Mouse (Mus musculus) kidney, embryonic 16.5 days (tissue): ENCODE measurements around the gene Hdac7. TPM values are rescaled to one million over a fixed set of nuclear protein-coding genes. Genes with fewer than 3 reads are reported as not detected.

Source experiments
- ATAC-seq: fragments of 200-750 bp; cut with Nextera tagmentation; 2 replicates; pipeline ENCODE4 v1.8.0; 2017; ENCODE audit warnings: moderate TSS enrichment; ENCODE audit not compliant: low FRiP score, low TSS enrichment
- H3K27ac ChIP-seq: fragments of 300-500 bp; sonication (generic); 2 replicates; pipeline ENCODE4 v1.5.1; 2014; ENCODE audit warnings: low read length
- H3K27me3 ChIP-seq: fragments of 300-500 bp; sonication (generic); 2 replicates; pipeline ENCODE4 v1.6.1; 2014; ENCODE audit warnings: low read length, control low read depth, mixed read lengths; ENCODE audit not compliant: insufficient read depth
- H3K36me3 ChIP-seq: fragments of 300-500 bp; sonication (generic); 2 replicates; pipeline ENCODE4 v1.6.1; 2014; ENCODE audit warnings: low read length, control low read depth, mixed read lengths; ENCODE audit not compliant: insufficient read depth
- H3K4me1 ChIP-seq: fragments of 300-500 bp; sonication (generic); 2 replicates; pipeline ENCODE4 v1.6.1; 2014; ENCODE audit warnings: low read length, control low read depth, mixed read lengths; ENCODE audit not compliant: insufficient read depth
- H3K4me2 ChIP-seq: fragments of 300-500 bp; sonication (generic); replicated peaks from 2 replicates; pipeline ENCODE4 v1.6.1; 2014; ENCODE audit warnings: low read depth, low read length
- H3K4me3 ChIP-seq: fragments of 300-500 bp; sonication (generic); 2 replicates; pipeline ENCODE4 v1.5.1; 2014; ENCODE audit warnings: mild to moderate bottlenecking, low read length
- H3K9ac ChIP-seq: fragments of 300-500 bp; sonication (generic); replicated peaks from 2 replicates; pipeline ENCODE4 v1.6.1; 2014; ENCODE audit warnings: low read length
- H3K9me3 ChIP-seq: fragments of 300-500 bp; sonication (generic); 2 replicates; pipeline ENCODE4 v1.6.1; 2016; ENCODE audit warnings: low read length, control low read depth
- WGBS: fragments of 180-500 bp; shearing (Covaris S2); extraction: QIAGEN DNeasy Blood & Tissue Kit; methylation state at CpG from one replicate; pipeline ENCODE4 v1.1.7; 2014; 5-methylcytosine and 5-hydroxymethylcytosine counted together
- polyA plus RNA-seq: library from polyadenylated mRNA; unstranded; fragments of >200 nt; fragmentation: Nextera tagmentation; extraction: Ambion mirVana; gene quantifications from 2 replicates; pipeline ENCODE4 v1.2.1, GENCODE M21; 2015

The Hdac7 gene
- polyA plus RNA-seq, 1 experiment from 2014 or later = 37.3 TPM

DNA sequence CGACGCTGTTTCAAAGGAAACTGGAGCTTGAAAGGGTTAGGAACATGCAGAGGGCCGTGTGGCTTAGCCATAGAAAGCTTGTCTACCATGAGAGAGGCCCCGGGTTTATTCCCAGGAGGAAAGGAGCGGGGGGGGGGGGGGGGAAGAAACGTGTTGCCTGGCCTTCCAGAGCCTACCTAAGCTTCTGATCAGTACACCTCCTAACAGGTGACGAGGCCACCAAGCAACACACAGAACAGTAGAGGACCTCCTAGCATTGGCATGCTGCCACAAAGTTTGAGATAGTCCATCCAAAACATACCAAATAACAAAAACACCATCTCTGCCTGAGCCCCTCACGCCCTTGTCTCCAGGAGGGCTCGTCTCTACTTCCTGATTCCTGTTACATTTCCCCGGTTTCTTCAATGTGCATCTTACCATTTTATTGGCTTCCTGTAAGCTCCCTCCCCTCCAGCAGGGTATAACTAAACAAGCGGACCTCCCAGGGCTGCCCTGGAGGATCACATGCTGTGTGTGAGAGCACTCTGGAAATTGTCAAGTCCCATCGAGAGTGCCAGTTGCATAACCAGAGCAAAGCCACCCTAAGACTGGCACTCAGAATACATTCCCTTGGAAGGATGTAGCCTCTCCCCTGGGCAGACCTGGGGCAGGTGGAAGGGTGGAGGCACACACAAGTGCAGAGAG, 21.6 kb downstream of the Hdac7 start:
- H3K9me3 ChIP-seq = no peaks in the 10 kb centered on the region
- ATAC-seq = no peak
- peak overlapping the region; percentile 18; the same call in 1 of the 2 replicates for H3K4me2 ChIP-seq
- WGBS = 32% methylated on average over 12 of the region's 12 CpGs
- peak overlapping the region; percentile 20; the same call in 1 of the 2 replicates for H3K9ac ChIP-seq
- H3K4me3 ChIP-seq = no peak overlapping the region
- peak overlapping the region; percentile 86 for H3K27ac ChIP-seq
- H3K4me1 ChIP-seq = peaks cover 73% of the 10 kb centered on the region
- no peaks in the 10 kb centered on the region for H3K27me3 ChIP-seq
- peaks cover 3% of the 10 kb centered on the region for H3K36me3 ChIP-seq

DNA sequence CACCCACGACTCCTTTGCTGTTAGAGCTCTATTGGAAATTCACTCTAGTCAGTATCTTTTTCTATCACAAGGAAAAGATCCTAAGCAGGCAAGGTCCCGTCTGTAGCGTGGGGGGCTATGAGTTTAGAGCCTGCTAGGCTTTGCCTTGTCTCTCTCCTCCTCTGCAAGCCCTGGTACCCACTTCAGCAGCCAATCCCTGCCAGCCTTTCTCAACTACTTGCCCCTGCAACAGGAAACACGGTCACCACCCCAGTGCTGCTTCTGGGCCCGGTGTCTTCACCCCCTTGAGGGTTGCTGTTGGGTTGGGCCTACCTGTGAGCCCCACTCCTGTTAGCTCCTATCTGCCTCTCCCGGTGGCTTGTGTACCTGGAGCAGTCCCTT, 22.3 kb downstream of the Hdac7 start:
- Histone ChIP-seq H3K27me3 (no peaks in the 10 kb centered on the region), H3K9me3 (no peaks in the 10 kb centered on the region), H3K27ac (peak overlapping the region; percentile 86), H3K4me1 (peaks cover 68% of the 10 kb centered on the region), H3K36me3 (peaks cover 3% of the 10 kb centered on the region), H3K4me2 (no peak overlapping the region), H3K4me3 (no peak overlapping the region), H3K9ac (0 out of 2 replicates have a peak overlapping the region, but pooled peaks have one; percentile 14)
- 61% methylated on average over 6 of the region's 6 CpGs for WGBS
- ATAC-seq = no peak

DNA sequence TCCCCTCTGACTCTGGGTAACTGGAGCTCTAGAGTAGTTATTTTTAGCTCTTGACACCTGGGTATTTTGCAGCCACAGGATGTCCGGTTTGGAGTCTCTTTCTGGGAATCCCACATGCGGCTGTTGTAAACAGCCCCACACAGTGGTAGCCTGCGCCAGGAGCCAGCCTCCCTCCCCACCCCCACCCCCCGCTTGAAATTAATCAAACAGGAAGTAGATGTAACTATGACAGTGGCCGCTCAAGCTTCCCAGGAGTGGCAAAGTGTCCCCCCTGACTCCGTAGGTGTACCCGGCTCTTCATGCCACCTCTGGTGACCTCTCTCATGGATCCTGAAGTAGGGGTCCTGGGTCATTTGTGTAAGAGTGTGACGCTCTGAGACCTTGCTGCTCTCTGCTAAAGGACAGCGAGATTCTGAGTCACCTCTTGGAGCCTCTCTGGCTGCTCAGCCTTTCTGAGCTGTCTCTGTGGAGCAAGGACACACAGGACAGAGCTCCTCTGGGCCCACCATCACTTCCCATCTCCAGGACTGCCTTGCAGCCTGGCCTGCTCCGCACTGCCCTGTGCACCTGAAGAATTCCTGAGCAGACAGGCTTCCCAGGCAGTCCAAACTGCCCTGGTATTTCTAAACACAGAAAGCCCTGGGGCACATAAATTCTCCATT, 22.9 kb downstream of the Hdac7 start:
- peak overlapping the region; percentile 34 for H3K9ac ChIP-seq
- peaks cover 3% of the 10 kb centered on the region for H3K36me3 ChIP-seq
- H3K27ac ChIP-seq = peak overlapping the region; percentile 86
- H3K4me1 ChIP-seq = peaks cover 64% of the 10 kb centered on the region
- WGBS = 21% methylated on average over 10 of the region's 10 CpGs
- no peaks in the 10 kb centered on the region for H3K27me3 ChIP-seq
- H3K4me2 ChIP-seq = peak overlapping the region; percentile 27
- no peak overlapping the region for H3K4me3 ChIP-seq
- no peaks in the 10 kb centered on the region for H3K9me3 ChIP-seq
- ATAC-seq = peak; percentile 40; the same call in 1 of the 2 replicates

DNA sequence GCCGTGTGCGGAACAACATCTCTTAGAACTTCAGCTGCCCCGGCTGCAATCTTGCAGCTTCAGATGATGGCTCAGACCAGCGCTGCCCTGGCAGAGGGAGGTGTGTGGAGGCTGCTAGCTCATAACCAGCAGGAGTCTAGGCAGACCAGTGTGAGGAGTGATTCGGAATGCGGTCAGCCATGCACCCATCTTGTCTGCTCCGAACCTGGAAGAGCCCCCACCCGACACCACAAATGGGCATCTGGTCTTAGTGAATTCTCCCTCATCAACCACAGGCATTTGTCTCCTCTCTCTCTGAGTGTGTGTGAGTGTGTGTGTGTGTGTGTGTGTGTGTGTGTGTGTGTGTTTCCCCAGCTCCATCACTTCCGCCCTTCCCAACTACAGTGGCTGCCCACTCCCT, 24.4 kb downstream of the Hdac7 start:
- peaks cover 7% of the 10 kb centered on the region for H3K36me3 ChIP-seq
- ATAC-seq = no peak
- H3K27me3 ChIP-seq = no peaks in the 10 kb centered on the region
- peaks cover 53% of the 10 kb centered on the region for H3K4me1 ChIP-seq
- H3K9ac ChIP-seq = no peak overlapping the region
- no peak overlapping the region for H3K27ac ChIP-seq
- H3K4me3 ChIP-seq = no peak overlapping the region
- no peak overlapping the region for H3K4me2 ChIP-seq
- H3K9me3 ChIP-seq = no peaks in the 10 kb centered on the region
- WGBS = 75% methylated on average over 9 of the region's 9 CpGs

DNA sequence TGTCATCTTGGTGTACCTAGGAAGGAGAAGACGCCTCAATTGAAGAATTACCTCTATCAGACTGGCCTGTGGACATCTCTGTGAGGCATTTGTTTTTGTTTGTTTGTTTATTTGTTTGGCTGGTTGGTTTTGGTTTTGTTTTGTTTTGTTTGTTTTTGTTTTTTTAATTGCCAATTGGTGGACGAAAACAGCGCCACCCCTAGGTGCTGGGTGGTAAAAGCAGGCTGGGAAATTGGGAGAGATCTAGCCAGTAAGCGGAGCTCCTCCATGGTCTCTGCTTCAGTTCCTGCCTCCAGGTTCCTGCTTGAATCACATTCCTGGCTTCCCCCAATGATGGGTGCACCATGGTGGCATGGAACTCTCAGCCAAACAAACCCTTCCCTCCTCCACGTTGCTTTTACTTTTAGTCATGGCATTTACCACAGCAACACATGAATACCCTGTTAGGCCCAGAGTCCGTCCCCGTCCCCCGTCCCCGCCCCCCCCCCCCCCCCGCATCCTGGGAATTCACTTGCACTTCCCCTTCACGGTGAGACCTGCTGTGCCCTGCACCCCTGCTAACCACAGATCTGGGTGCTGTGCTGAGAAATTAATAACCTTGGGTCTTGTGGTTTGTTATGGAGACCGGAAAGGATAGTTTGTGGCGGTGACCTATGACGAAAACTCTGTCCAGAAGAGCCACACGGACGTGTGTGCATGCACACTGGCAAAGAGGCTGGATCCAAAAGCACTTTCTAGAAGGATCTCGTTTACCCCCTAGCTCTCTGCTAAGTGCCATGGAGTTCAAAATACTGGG, 27.9 kb downstream of the Hdac7 start:
- ATAC-seq = no peak
- peaks cover 7% of the 10 kb centered on the region for H3K36me3 ChIP-seq
- H3K27ac ChIP-seq = no peak overlapping the region
- no peaks in the 10 kb centered on the region for H3K27me3 ChIP-seq
- H3K4me3 ChIP-seq = no peak overlapping the region
- no peaks in the 10 kb centered on the region for H3K9me3 ChIP-seq
- no peak overlapping the region for H3K4me2 ChIP-seq
- peaks cover 49% of the 10 kb centered on the region for H3K4me1 ChIP-seq
- 88% methylated on average over 16 of the region's 17 CpGs for WGBS
- no peak overlapping the region for H3K9ac ChIP-seq

DNA sequence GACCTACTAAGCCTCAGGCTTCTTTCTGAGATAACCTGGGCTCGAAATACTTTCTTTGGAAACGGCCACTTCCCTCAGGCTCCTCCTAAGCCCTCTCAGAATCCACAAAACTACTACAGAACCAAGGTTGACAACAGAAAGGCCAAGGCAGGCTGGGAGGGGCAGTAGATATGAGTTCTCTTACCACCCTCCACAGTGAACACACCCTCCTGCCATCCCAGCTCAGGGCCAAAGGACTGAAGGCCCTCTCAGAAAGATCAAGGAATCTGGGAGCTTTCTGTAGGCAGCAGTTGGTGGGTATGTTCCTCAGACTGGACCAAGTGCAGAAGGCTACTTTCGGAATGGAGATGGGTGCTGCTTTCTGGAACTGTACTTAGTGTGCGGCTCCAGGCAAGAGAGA, 29.0 kb downstream of the Hdac7 start:
- WGBS = 94% methylated on average over 4 of the region's 4 CpGs
- H3K4me3 ChIP-seq = no peak overlapping the region
- peak overlapping the region; percentile 81 for H3K27ac ChIP-seq
- ATAC-seq = no peak
- peaks cover 15% of the 10 kb centered on the region for H3K36me3 ChIP-seq
- H3K9me3 ChIP-seq = no peaks in the 10 kb centered on the region
- H3K9ac ChIP-seq = peak overlapping the region; percentile 16; the same call in 1 of the 2 replicates
- H3K4me1 ChIP-seq = peaks cover 39% of the 10 kb centered on the region
- H3K27me3 ChIP-seq = no peaks in the 10 kb centered on the region
- no peak overlapping the region for H3K4me2 ChIP-seq

DNA sequence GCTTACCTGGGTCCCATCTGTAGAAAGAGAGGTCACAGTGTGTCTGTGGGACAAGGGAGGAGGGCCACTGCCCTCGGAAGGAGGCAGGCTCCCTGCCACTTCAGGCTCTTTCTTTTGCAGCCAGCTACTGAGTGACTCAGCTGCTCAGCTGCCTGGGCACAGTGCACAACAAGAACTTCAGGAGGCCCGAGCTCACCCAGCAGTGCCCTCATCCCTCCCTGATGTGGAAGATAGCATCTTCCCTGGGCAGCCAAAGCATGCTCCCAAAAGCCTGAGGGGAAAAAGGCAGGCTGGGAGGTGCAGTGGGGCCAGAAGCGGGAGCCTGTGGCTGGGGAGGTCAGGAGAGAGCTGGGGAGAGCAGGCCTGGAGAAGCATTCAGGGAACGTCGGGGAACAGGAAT, 29.6 kb downstream of the Hdac7 start:
- WGBS = 45% methylated on average over 5 of the region's 5 CpGs
- Histone ChIP-seq H3K27ac (peak overlapping the region; percentile 81), H3K9me3 (no peaks in the 10 kb centered on the region), H3K4me3 (no peak overlapping the region), H3K4me2 (no peak overlapping the region), H3K4me1 (peaks cover 37% of the 10 kb centered on the region), H3K27me3 (no peaks in the 10 kb centered on the region), H3K9ac (0 out of 2 replicates have a peak overlapping the region, but pooled peaks have one; percentile 15), H3K36me3 (peaks cover 18% of the 10 kb centered on the region; the same call in 1 of the 2 replicates)
- ATAC-seq = peak; percentile 54; the same call in 1 of the 2 replicates

DNA sequence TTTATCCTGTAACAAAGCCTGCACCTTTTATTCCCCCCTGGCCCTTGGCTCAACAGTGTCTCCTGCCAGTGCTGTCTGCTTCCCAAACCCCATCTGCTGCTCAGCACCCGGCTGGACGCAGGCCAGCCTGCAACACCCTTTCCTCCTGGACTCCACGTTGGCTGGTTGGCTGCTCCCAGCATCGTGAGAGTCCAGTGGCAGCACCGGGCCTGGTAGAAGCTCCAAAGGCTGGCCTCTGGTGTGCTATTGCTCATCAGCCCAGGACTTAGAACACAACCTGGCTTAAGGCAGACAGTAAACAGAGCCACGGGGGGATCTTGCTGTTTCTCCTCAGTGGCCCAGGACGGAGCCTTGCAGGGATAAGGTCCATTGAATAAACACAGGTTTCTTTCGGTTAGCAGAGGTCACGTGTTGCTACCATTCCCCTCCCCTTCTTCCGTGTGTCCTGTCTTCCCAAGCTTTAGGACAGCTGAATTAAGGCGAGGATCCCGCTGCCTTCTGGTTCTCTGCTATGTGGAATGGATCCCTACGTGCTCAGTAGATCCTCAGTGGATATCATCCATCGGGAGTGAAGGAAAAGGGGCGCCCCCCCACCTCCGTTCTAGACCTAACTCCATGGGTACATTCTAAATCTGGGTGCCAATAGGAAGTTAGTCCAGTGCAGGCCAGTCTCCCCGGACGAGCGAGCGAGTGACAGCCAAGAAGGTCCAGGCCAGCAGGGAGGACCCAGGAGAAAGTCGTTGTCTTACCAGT, 30.7 kb downstream of the Hdac7 start:
- Histone ChIP-seq H3K27me3 (no peaks in the 10 kb centered on the region), H3K9ac (0 out of 2 replicates have a peak overlapping the region, but pooled peaks have one; percentile 1), H3K4me2 (0 out of 2 replicates have a peak overlapping the region, but pooled peaks have one; percentile 10), H3K9me3 (no peaks in the 10 kb centered on the region), H3K27ac (peak overlapping the region; percentile 1; the same call in 1 of the 2 replicates), H3K4me1 (peaks cover 35% of the 10 kb centered on the region), H3K36me3 (peaks cover 22% of the 10 kb centered on the region; the same call in 1 of the 2 replicates), H3K4me3 (no peak overlapping the region)
- 51% methylated on average over 21 of the region's 21 CpGs for WGBS
- ATAC-seq = peak; percentile 10; the same call in 1 of the 2 replicates

DNA sequence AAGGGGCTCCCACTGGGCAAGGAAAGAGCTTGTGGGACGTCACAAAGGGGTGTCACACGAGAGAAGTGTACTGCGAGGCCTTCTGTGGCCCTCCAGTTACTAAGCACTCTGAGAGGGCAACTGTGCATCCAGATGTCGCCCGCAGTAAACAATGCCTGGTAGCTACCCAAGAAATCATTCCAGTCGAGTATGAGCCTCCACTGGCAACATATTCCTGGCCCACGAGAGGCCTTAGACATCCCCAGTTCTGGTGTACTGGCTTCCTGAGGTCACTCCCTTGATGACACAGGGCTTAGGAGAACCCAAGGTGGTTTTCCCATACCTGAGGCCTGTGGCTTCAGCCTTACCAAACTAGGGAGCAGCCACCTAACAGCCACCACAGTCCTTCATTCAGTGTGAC, 31.4 kb downstream of the Hdac7 start:
- WGBS = 71% methylated on average over 7 of the region's 7 CpGs
- Histone ChIP-seq H3K9me3 (no peaks in the 10 kb centered on the region), H3K27ac (peak overlapping the region; percentile 1; the same call in 1 of the 2 replicates)

More for the DNA sequence above, 31.4 kb downstream of the Hdac7 start:
- Histone ChIP-seq H3K27me3 (no peaks in the 10 kb centered on the region), H3K4me1 (peaks cover 35% of the 10 kb centered on the region), H3K9ac (no peak overlapping the region), H3K4me3 (no peak overlapping the region), H3K36me3 (peaks cover 29% of the 10 kb centered on the region; the same call in 1 of the 2 replicates), H3K4me2 (no peak overlapping the region)
- ATAC-seq = no peak
